Mouse (Mus musculus) heart, embryonic 12.5 days (tissue): Measurements from ENCODE around the gene Oaz1. TPM values are rescaled to one million over a fixed set of nuclear protein-coding genes. Genes with fewer than 3 reads are reported as not detected.
"Not testable (repeated sequence)": the region's sequence is repeated elsewhere in the genome, so short reads cannot be mapped to it uniquely, and the experiment has no call there.

ENCODE experiments used
- ATAC-seq: fragments of 200-750 bp; cut with Nextera tagmentation; 2 replicates; pipeline ENCODE4 v1.8.0; 2017; ENCODE audit warnings: moderate TSS enrichment, moderate library complexity; ENCODE audit not compliant: insufficient number of reproducible peaks, low FRiP score
- H3K27ac ChIP-seq: fragments of 300-500 bp; sonication (generic); 2 replicates; pipeline ENCODE4 v1.5.1; 2016; ENCODE audit warnings: mild to moderate bottlenecking, moderate library complexity; ENCODE audit not compliant: poor library complexity, severe bottlenecking
- H3K27me3 ChIP-seq: fragments of 300-500 bp; sonication (generic); replicated peaks from 2 replicates; pipeline ENCODE4 v1.6.1; 2016; ENCODE audit warnings: mild to moderate bottlenecking, moderate library complexity
- H3K36me3 ChIP-seq: fragments of 300-500 bp; sonication (generic); 2 replicates; pipeline ENCODE4 v1.6.1; 2016; ENCODE audit warnings: mild to moderate bottlenecking, moderate library complexity
- H3K4me1 ChIP-seq: fragments of 300-500 bp; sonication (generic); replicated peaks from 2 replicates; pipeline ENCODE4 v1.6.1; 2016; ENCODE audit warnings: mild to moderate bottlenecking
- H3K4me2 ChIP-seq: fragments of 300-500 bp; sonication (generic); 2 replicates; pipeline ENCODE4 v1.6.1; 2016; ENCODE audit warnings: mild to moderate bottlenecking, moderate library complexity
- H3K4me3 ChIP-seq: fragments of 300-500 bp; sonication (generic); 2 replicates; pipeline ENCODE4 v1.5.1; 2016; ENCODE audit warnings: mild to moderate bottlenecking
- H3K9ac ChIP-seq: fragments of 300-500 bp; sonication (generic); 2 replicates; pipeline ENCODE4 v1.6.1; 2016; ENCODE audit warnings: mild to moderate bottlenecking, moderate library complexity
- H3K9me3 ChIP-seq: fragments of 300-500 bp; sonication (generic); replicated peaks from 2 replicates; pipeline ENCODE4 v1.6.1; 2016; ENCODE audit warnings: mild to moderate bottlenecking, moderate library complexity
- WGBS: fragments of 180-500 bp; shearing (Covaris S2); methylation state at CpG from one replicate; pipeline ENCODE4 v1.1.7; 2016; 5-methylcytosine and 5-hydroxymethylcytosine counted together
- polyA plus RNA-seq: library from polyadenylated mRNA; unstranded; fragments of >200 nt; fragmentation: Nextera tagmentation; extraction: Ambion mirVana; gene quantifications from 2 replicates; pipeline ENCODE4 v1.2.1, GENCODE M21; 2016

Oaz1 gene
- polyA plus RNA-seq, 1 experiment from 2014 or later: 1,577 TPM

GRCm38 (mm10) chr10:80827063-80827869, 810 bp downstream of the Oaz1 start:
- H3K9ac ChIP-seq: peak overlapping the region; percentile 93
- no peaks in the 10 kb centered on the region for H3K9me3 ChIP-seq
- H3K27me3 ChIP-seq: no peaks in the 10 kb centered on the region
- peak overlapping the region; percentile 90 for H3K4me3 ChIP-seq
- H3K4me1 ChIP-seq: peaks cover 45% of the 10 kb centered on the region
- peak overlapping the region; percentile 94 for H3K27ac ChIP-seq
- peak overlapping the region; percentile 99 for H3K4me2 ChIP-seq
- 7% methylated on average over 29 of the region's 29 CpGs for WGBS
- H3K36me3 ChIP-seq: peaks cover 24% of the 10 kb centered on the region
- ATAC-seq: no peak

- Histone ChIP-seq H3K9ac (peak overlapping the region; percentile 93), H3K4me2 (peak overlapping the region; percentile 99), H3K27me3 (peaks cover 3% of the 10 kb centered on the region; the same call in 1 of the 2 replicates), H3K4me1 (peaks cover 45% of the 10 kb centered on the region), H3K4me3 (peak overlapping the region; percentile 90), H3K27ac (no peak overlapping the region), H3K9me3 (no peaks in the 10 kb centered on the region), H3K36me3 (peaks cover 24% of the 10 kb centered on the region)
- WGBS: 77% methylated on average over 10 of the region's 10 CpGs
- no peak for ATAC-seq
These were observed 1.5 kb downstream of the Oaz1 start for GRCm38 (mm10) chr10:80827870-80828420.

GRCm38 (mm10) chr10:80828587-80828986, 2.1 kb downstream of the Oaz1 start:
- not testable (repeated sequence) for H3K27me3 ChIP-seq, H3K27ac ChIP-seq, H3K9me3 ChIP-seq, ATAC-seq
- WGBS: 82% methylated on average over 7 of the region's 9 CpGs
- H3K4me1 ChIP-seq: peaks cover 45% of the 10 kb centered on the region
- H3K9ac ChIP-seq: peak overlapping the region; percentile 93; the same call in 1 of the 2 replicates
- peak overlapping the region; percentile 99 for H3K4me2 ChIP-seq
- peak overlapping the region; percentile 90 for H3K4me3 ChIP-seq
- H3K36me3 ChIP-seq: peaks cover 24% of the 10 kb centered on the region

GRCm38 (mm10) chr10:80829359-80830278, 3.2 kb downstream of the Oaz1 start:
- Histone ChIP-seq H3K36me3 (peaks cover 24% of the 10 kb centered on the region), H3K9ac (0 out of 2 replicates have a peak overlapping the region, but pooled peaks have one; percentile 3), H3K27ac (no peak overlapping the region), H3K4me1 (peaks cover 47% of the 10 kb centered on the region), H3K4me2 (peak overlapping the region; percentile 11; the same call in 1 of the 2 replicates), H3K27me3 (peaks cover 20% of the 10 kb centered on the region), H3K9me3 (0 out of 2 replicates have a peak, but pooled peaks cover 5% of the 10 kb centered on the region), H3K4me3 (no peak overlapping the region)
- no peak for ATAC-seq
- WGBS: 50% methylated on average over 1 of the region's 1 CpGs

GRCm38 (mm10) chr10:80831136-80831535, 4.7 kb downstream of the Oaz1 start:
- Histone ChIP-seq H3K9ac (no peak overlapping the region), H3K9me3 (peaks cover 13% of the 10 kb centered on the region; the same call in 1 of the 2 replicates), H3K4me1 (peaks cover 52% of the 10 kb centered on the region), H3K4me3 (no peak overlapping the region), H3K27ac (no peak overlapping the region), H3K36me3 (peaks cover 24% of the 10 kb centered on the region), H3K4me2 (0 out of 2 replicates have a peak overlapping the region, but pooled peaks have one; percentile 9), H3K27me3 (peaks cover 35% of the 10 kb centered on the region)
- 7% methylated on average over 9 of the region's 9 CpGs for WGBS
- ATAC-seq: no peak

- Histone ChIP-seq H3K36me3 (peaks cover 24% of the 10 kb centered on the region), H3K4me2 (no peak overlapping the region), H3K9ac (no peak overlapping the region), H3K4me3 (no peak overlapping the region), H3K27me3 (peaks cover 50% of the 10 kb centered on the region), H3K9me3 (peaks cover 13% of the 10 kb centered on the region; the same call in 1 of the 2 replicates), H3K4me1 (peaks cover 63% of the 10 kb centered on the region), H3K27ac (no peak overlapping the region)
- no peak for ATAC-seq
- WGBS: 60% methylated on average over 7 of the region's 7 CpGs
These were observed 6.4 kb downstream of the Oaz1 start for GRCm38 (mm10) chr10:80832818-80833217.

- no peak overlapping the region for H3K27ac ChIP-seq
- peaks cover 13% of the 10 kb centered on the region; the same call in 1 of the 2 replicates for H3K9me3 ChIP-seq
- ATAC-seq: no peak
- 48% methylated on average over 30 of the region's 30 CpGs for WGBS
- peak overlapping the region; percentile 4; the same call in 1 of the 2 replicates for H3K4me3 ChIP-seq
- H3K9ac ChIP-seq: no peak overlapping the region
- H3K4me2 ChIP-seq: no peak overlapping the region
- H3K27me3 ChIP-seq: peaks cover 61% of the 10 kb centered on the region
- peaks cover 3% of the 10 kb centered on the region; the same call in 1 of the 2 replicates for H3K36me3 ChIP-seq
- H3K4me1 ChIP-seq: peaks cover 46% of the 10 kb centered on the region
These were observed 9.2 kb downstream of the Oaz1 start for GRCm38 (mm10) chr10:80835617-80836016.

- H3K4me2 ChIP-seq: no peak overlapping the region
- peaks cover 74% of the 10 kb centered on the region for H3K27me3 ChIP-seq
- no peak overlapping the region for H3K9ac ChIP-seq
- no peaks in the 10 kb centered on the region for H3K36me3 ChIP-seq
- whole genome bisulfite sequencing: 42% methylated on average over 7 of the region's 7 CpGs
- no peak for ATAC-seq
- peaks cover 13% of the 10 kb centered on the region; the same call in 1 of the 2 replicates for H3K9me3 ChIP-seq
- no peak overlapping the region for H3K27ac ChIP-seq
- peaks cover 33% of the 10 kb centered on the region for H3K4me1 ChIP-seq
- H3K4me3 ChIP-seq: no peak overlapping the region
These were observed 10.5 kb downstream of the Oaz1 start for GRCm38 (mm10) chr10:80836949-80837379.

- ATAC-seq: 0 out of 2 replicates have a peak, but pooled peaks have one; percentile 27
- no peak overlapping the region for H3K9ac ChIP-seq
- peak overlapping the region; percentile 8; the same call in 1 of the 2 replicates for H3K4me2 ChIP-seq
These were observed 11.4 kb downstream of the Oaz1 start for GRCm38 (mm10) chr10:80837827-80838226.

GRCm38 (mm10) chr10:80838346-80838912, 12.0 kb downstream of the Oaz1 start:
- peak overlapping the region; percentile 49 for H3K27ac ChIP-seq
- H3K27me3 ChIP-seq: peaks cover 81% of the 10 kb centered on the region
- ATAC-seq: no peak
- peaks cover 31% of the 10 kb centered on the region for H3K4me1 ChIP-seq
- no peaks in the 10 kb centered on the region for H3K36me3 ChIP-seq
- H3K4me2 ChIP-seq: 0 out of 2 replicates have a peak overlapping the region, but pooled peaks have one; percentile 8
- no peak overlapping the region for H3K9ac ChIP-seq
- 67% methylated on average over 2 of the region's 2 CpGs for WGBS
- H3K4me3 ChIP-seq: no peak overlapping the region
- H3K9me3 ChIP-seq: peaks cover 13% of the 10 kb centered on the region; the same call in 1 of the 2 replicates

More at GRCm38 (mm10) chr10:80837827-80838226, 11.4 kb downstream of the Oaz1 start:
- peaks cover 30% of the 10 kb centered on the region for H3K4me1 ChIP-seq
- H3K4me3 ChIP-seq: no peak overlapping the region
- 26% methylated on average over 2 of the region's 2 CpGs for WGBS
- peaks cover 13% of the 10 kb centered on the region; the same call in 1 of the 2 replicates for H3K9me3 ChIP-seq
- H3K36me3 ChIP-seq: no peaks in the 10 kb centered on the region
- peaks cover 81% of the 10 kb centered on the region for H3K27me3 ChIP-seq
- H3K27ac ChIP-seq: peak overlapping the region; percentile 49
